Mouse (Mus musculus) spleen, adult 10 weeks (tissue): Measurements from ENCODE around the gene Klrd1. TPM values are rescaled to one million over a fixed set of nuclear protein-coding genes. Genes with fewer than 3 reads are reported as not detected.

Source experiments
- polyA plus RNA-seq: library from polyadenylated mRNA; stranded (reverse); fragments of 350-450 nt; fragmentation: Illumina TruSeq; extraction: RNeasy Lipid Tissue Mini Kit (QIAGEN cat#74804); gene quantifications from one replicate; pipeline ENCODE4 v1.2.3, GENCODE M21; 2015; ENCODE audit warnings: low replicate concordance; ENCODE audit not compliant: insufficient read depth

The Klrd1 gene
- polyA plus RNA-seq, result 143 TPM

GRCm38 (mm10) chr6:129591508-129591907, at the start of gene Klrd1:
Klrd1 (plus strand) TSS chr6:129591782.

DNA sequence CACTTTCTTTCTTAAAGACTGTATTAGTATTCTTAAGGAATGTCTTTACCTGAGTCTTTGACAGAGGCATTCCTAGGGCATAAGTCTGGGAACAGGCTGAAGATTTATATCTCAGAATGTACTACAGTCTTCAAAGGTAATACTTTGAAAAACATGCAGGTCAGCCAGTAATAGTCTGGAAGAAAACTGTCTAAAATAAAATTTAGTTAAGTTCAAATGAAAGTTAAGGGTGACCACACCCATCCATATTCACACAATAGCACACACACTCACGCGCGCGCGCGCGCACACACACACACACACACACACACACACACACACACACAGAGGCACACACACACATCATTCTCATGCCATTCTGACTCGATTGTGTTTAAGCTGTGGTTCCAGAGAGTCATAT, 14.0 kb upstream of the Klrd1 start, which contains the start of gene Klre1:
Gene Klre1 (plus strand): TSS at position 301 of the 400 bp plus-strand sequence.

DNA sequence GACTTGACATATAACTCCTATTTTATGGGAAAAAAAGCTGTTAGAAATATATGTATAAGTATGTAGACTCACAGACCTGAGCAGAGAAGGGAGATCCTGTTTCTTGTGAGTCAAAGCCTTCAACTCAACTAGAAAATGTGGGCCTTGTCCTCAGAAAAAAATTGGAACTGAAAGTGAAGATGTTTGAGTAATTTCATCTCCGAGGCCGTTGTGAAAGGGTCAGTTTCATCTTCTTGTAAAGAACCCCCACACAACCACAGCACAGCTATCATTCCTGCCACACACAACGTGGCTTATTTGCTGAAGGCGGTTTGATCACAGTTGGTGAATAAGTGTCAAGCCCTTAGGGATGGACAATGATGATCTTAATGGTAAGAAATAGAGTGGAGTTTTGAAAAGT, 32.2 kb downstream of the Klrd1 start, which contains the start of gene Klrk1:
Gene Klrk1 (minus strand): TSS at position 130 of the 400 bp plus-strand sequence.

DNA sequence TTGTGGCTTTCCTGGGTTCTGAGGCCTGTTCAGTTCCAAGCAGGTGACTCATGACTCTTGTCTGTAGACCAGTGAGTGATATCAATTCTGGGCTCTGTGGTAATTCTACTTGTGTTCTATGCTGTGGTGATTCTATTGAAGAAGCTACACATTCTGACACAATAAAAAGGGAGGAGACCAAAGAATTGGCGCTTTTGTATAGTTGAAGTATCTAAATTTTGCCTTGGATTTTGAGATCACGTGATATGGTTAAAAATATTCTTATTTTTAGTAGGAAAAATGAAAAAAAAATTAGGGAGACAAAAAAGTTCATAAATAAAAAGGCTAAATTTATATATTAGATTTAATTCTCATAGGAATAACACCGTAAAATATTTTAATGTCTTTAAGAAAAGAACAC, 51.7 kb downstream of the Klrd1 start, which contains the start of gene Klrc3:
Gene Klrc3 (minus strand): TSS at position 101 of the 400 bp plus-strand sequence.

Other genes starting within 250 kb of the Klrd1 start
- 67.8 TPM for gene Clec12a, start 249.1 kb upstream of the Klrd1 start, polyA plus RNA-seq
- gene Clec12b, start 205.9 kb upstream of the Klrd1 start, polyA plus RNA-seq, result 1.3 TPM
- 44.5 TPM for gene Clec1b, start 194.5 kb upstream of the Klrd1 start, polyA plus RNA-seq
- 92.8 TPM for gene Clec9a, start 182.9 kb upstream of the Klrd1 start, polyA plus RNA-seq
- 3.6 TPM for gene Clec1a, start 139.8 kb upstream of the Klrd1 start, polyA plus RNA-seq
- 0.21 TPM for gene Olr1, start 84.6 kb upstream of the Klrd1 start, polyA plus RNA-seq
- gene Tmem52b, start 79.2 kb upstream of the Klrd1 start, polyA plus RNA-seq, result not detected
- 48.6 TPM for gene Gabarapl1, start 58.6 kb upstream of the Klrd1 start, polyA plus RNA-seq
- gene Klre1, start 13.9 kb upstream of the Klrd1 start, polyA plus RNA-seq, result 20.6 TPM
- 75.9 TPM for gene Klrk1, start 32.1 kb downstream of the Klrd1 start, polyA plus RNA-seq
- gene Klrc3, start 51.6 kb downstream of the Klrd1 start, polyA plus RNA-seq, result 3.4 TPM
- 15.9 TPM for gene Klrc2, start 68.9 kb downstream of the Klrd1 start, polyA plus RNA-seq
- 18.9 TPM for gene Klrc1, start 87.2 kb downstream of the Klrd1 start, polyA plus RNA-seq
- 20.7 TPM for gene Klri1, start 125.3 kb downstream of the Klrd1 start, polyA plus RNA-seq
- gene Klri2, start 148.7 kb downstream of the Klrd1 start, polyA plus RNA-seq, result 9.2 TPM
- not detected for gene Gm156, start 192.5 kb downstream of the Klrd1 start, polyA plus RNA-seq